Mouse (Mus musculus) liver, postnatal 0 days (tissue): ENCODE results near the gene Dag1.
"Not testable (repeated sequence)": the region's sequence is repeated elsewhere in the genome, so short reads cannot be mapped to it uniquely, and the experiment has no call there.

Source experiments
- CTCF ChIP-seq: sonication (generic); IDR thresholded peaks from 2 replicates; pipeline ENCODE4 v1.5.1; 2016; ENCODE audit warnings: antibody characterized with exemption, low read depth
- EP300 ChIP-seq: IDR thresholded peaks from 2 replicates; pipeline ENCODE4 v1.6.1; 2016; ENCODE audit warnings: antibody characterized with exemption, low read depth, mild to moderate bottlenecking

DNA sequence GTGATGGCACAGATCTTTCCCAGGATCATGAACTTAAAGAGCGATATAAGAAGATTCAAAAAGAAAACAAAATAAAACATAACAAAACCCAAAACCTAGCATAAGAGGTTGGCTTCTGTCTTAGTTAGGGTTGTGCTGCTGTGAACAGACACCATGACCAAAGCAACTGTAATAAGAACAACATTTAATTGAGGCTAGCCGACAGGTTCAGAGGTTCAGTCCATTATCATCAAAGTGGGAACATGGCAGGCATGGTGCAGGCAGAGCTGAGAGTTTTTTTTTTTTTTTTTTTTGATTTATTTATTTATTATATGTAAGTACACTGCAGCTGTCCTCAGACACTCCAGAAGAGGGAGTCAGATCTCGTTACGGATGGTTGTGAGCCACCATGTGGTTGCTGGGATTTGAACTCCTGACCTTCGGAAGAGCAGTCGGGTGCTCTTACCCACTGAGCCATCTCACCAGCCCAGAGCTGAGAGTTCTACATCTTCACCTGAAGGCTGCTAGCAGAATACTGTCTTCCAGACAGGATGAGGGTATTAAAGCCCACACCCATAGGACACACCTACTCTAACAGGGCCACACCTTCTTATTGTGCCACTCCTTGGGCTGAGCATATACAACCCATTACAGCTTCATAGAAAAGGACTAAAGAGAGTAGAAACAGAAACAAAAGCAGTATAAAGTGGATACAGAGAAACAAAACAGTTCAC, 23.9 kb upstream of the Dag1 start:
- TF ChIP-seq CTCF, EP300: not testable (repeated sequence)
